Mouse (Mus musculus): ENCODE measurements at regions not wholly inside any gene's neighbourhood (a gene's known extent, or its start where the extent isn't known, plus 50 kb on each side); places are given as distances from the start of the nearest gene placed in this dataset.

GRCm38 (mm10) chr12:110047466-110048250, 231.2 kb upstream of the Dio3 start:
- H3K4me1 ChIP-seq (replicated peaks), result no peaks in the 10 kb centered on the region
- ATAC-seq (ENCODE audit: low FRiP score), result no peak
- WGBS, result 83% methylated on average over 16 of the region's 16 CpGs
- no peak overlapping the region for H3K9ac ChIP-seq
- no peak overlapping the region for H3K27ac ChIP-seq
- H3K36me3 ChIP-seq, result no peaks in the 10 kb centered on the region
- H3K4me3 ChIP-seq, result no peak overlapping the region
- H3K9me3 ChIP-seq, result no peaks in the 10 kb centered on the region
- H3K4me2 ChIP-seq, result no peak overlapping the region
- H3K27me3 ChIP-seq, result 0 out of 2 replicates have a peak, but pooled peaks cover 3% of the 10 kb centered on the region

GRCm38 (mm10) chr12:110049154-110049736, 229.6 kb upstream of the Dio3 start:
- H3K27me3 ChIP-seq, result 0 out of 2 replicates have a peak, but pooled peaks cover 3% of the 10 kb centered on the region
- no peak overlapping the region for H3K4me3 ChIP-seq
- no peaks in the 10 kb centered on the region for H3K36me3 ChIP-seq
- H3K4me2 ChIP-seq, result no peak overlapping the region
- ATAC-seq (ENCODE audit: low FRiP score), result no peak
- H3K4me1 ChIP-seq (replicated peaks), result no peaks in the 10 kb centered on the region
- WGBS, result 91% methylated on average over 10 of the region's 10 CpGs
- H3K9me3 ChIP-seq, result no peaks in the 10 kb centered on the region
- no peak overlapping the region for H3K9ac ChIP-seq
- no peak overlapping the region for H3K27ac ChIP-seq

GRCm38 (mm10) chr12:110059321-110059720, 219.5 kb upstream of the Dio3 start:
- Histone ChIP-seq H3K27me3 (no peaks in the 10 kb centered on the region), H3K4me3 (no peak overlapping the region), H3K4me1 (replicated peaks) (no peaks in the 10 kb centered on the region), H3K36me3 (no peaks in the 10 kb centered on the region), H3K9me3 (no peaks in the 10 kb centered on the region), H3K27ac (no peak overlapping the region), H3K9ac (no peak overlapping the region), H3K4me2 (no peak overlapping the region)
- WGBS, result 89% methylated on average over 5 of the region's 5 CpGs
- ATAC-seq (ENCODE audit: low FRiP score), result no peak

- no peaks in the 10 kb centered on the region for H3K27me3 ChIP-seq
- no peaks in the 10 kb centered on the region for H3K9me3 ChIP-seq
- no peak for ATAC-seq (ENCODE audit: low FRiP score)
- no peak overlapping the region for H3K4me3 ChIP-seq
- no peak overlapping the region for H3K9ac ChIP-seq
- no peak overlapping the region for H3K27ac ChIP-seq
- 89% methylated on average over 6 of the region's 6 CpGs for WGBS
- no peak overlapping the region for H3K4me2 ChIP-seq
- no peaks in the 10 kb centered on the region for H3K4me1 ChIP-seq (replicated peaks)
- H3K36me3 ChIP-seq, result no peaks in the 10 kb centered on the region
Measured at GRCm38 (mm10) chr12:110061961-110062360, 216.9 kb upstream of the Dio3 start.

- no peak overlapping the region for H3K4me3 ChIP-seq
- H3K36me3 ChIP-seq, result no peaks in the 10 kb centered on the region
- 0 out of 2 replicates have a peak, but pooled peaks cover 1% of the 10 kb centered on the region for H3K9me3 ChIP-seq
- 77% methylated on average over 8 of the region's 8 CpGs for WGBS
- H3K9ac ChIP-seq, result no peak overlapping the region
- no peak overlapping the region for H3K4me2 ChIP-seq
- ATAC-seq (ENCODE audit: low FRiP score), result no peak
- no peak overlapping the region for H3K27ac ChIP-seq
- no peaks in the 10 kb centered on the region for H3K4me1 ChIP-seq (replicated peaks)
- no peaks in the 10 kb centered on the region for H3K27me3 ChIP-seq
Measured at GRCm38 (mm10) chr12:110063013-110063412, 215.9 kb upstream of the Dio3 start.

- H3K4me3 ChIP-seq, result no peak overlapping the region
- H3K4me2 ChIP-seq, result no peak overlapping the region
- H3K9ac ChIP-seq, result no peak overlapping the region
- peaks cover 21% of the 10 kb centered on the region for H3K9me3 ChIP-seq
- ATAC-seq (ENCODE audit: low FRiP score), result no peak
- H3K36me3 ChIP-seq, result no peaks in the 10 kb centered on the region
- no peaks in the 10 kb centered on the region for H3K4me1 ChIP-seq (replicated peaks)
- no peak overlapping the region for H3K27ac ChIP-seq
- 71% methylated on average over 4 of the region's 4 CpGs for WGBS
- H3K27me3 ChIP-seq, result no peaks in the 10 kb centered on the region
Measured at GRCm38 (mm10) chr12:110066361-110066885, 212.4 kb upstream of the Dio3 start.

GRCm38 (mm10) chr12:110070506-110070905, 208.4 kb upstream of the Dio3 start:
- Histone ChIP-seq H3K27ac (no peak overlapping the region), H3K9ac (no peak overlapping the region), H3K9me3 (peaks cover 21% of the 10 kb centered on the region), H3K36me3 (no peaks in the 10 kb centered on the region), H3K4me1 (replicated peaks) (no peaks in the 10 kb centered on the region), H3K4me3 (no peak overlapping the region), H3K4me2 (no peak overlapping the region), H3K27me3 (no peaks in the 10 kb centered on the region)
- no peak for ATAC-seq (ENCODE audit: low FRiP score)
- 83% methylated on average over 6 of the region's 6 CpGs for WGBS

- no peak overlapping the region for H3K9ac ChIP-seq
- no peaks in the 10 kb centered on the region for H3K4me1 ChIP-seq (replicated peaks)
- ATAC-seq (ENCODE audit: low FRiP score), result no peak
- no peak overlapping the region for H3K27ac ChIP-seq
- H3K9me3 ChIP-seq, result peaks cover 21% of the 10 kb centered on the region
- H3K4me3 ChIP-seq, result no peak overlapping the region
- no peaks in the 10 kb centered on the region for H3K36me3 ChIP-seq
- WGBS, result 81% methylated on average over 4 of the region's 4 CpGs
- H3K27me3 ChIP-seq, result no peaks in the 10 kb centered on the region
- H3K4me2 ChIP-seq, result no peak overlapping the region
Measured at GRCm38 (mm10) chr12:110071823-110072222, 207.0 kb upstream of the Dio3 start.

- H3K27ac ChIP-seq, result no peak overlapping the region
- H3K4me1 ChIP-seq (replicated peaks), result no peaks in the 10 kb centered on the region
- H3K4me2 ChIP-seq, result no peak overlapping the region
- no peak for ATAC-seq (ENCODE audit: low FRiP score)
- peaks cover 1% of the 10 kb centered on the region; the same call in 1 of the 2 replicates for H3K9me3 ChIP-seq
- H3K27me3 ChIP-seq, result no peaks in the 10 kb centered on the region
- no peaks in the 10 kb centered on the region for H3K36me3 ChIP-seq
- H3K9ac ChIP-seq, result no peak overlapping the region
- H3K4me3 ChIP-seq, result no peak overlapping the region
- 96% methylated on average over 8 of the region's 8 CpGs for WGBS
Measured at GRCm38 (mm10) chr12:110074921-110075320, 203.9 kb upstream of the Dio3 start.

- no peaks in the 10 kb centered on the region for H3K4me1 ChIP-seq (replicated peaks)
- no peak for ATAC-seq (ENCODE audit: low FRiP score)
- 76% methylated on average over 6 of the region's 6 CpGs for WGBS
Measured at GRCm38 (mm10) chr12:110077211-110077884, 201.5 kb upstream of the Dio3 start.

GRCm38 (mm10) chr12:110078081-110078505, 200.8 kb upstream of the Dio3 start:
- ATAC-seq (ENCODE audit: low FRiP score), result no peak
- H3K4me1 ChIP-seq (replicated peaks), result no peaks in the 10 kb centered on the region
- no peak overlapping the region for H3K27ac ChIP-seq
- H3K36me3 ChIP-seq, result no peaks in the 10 kb centered on the region
- no peak overlapping the region for H3K9ac ChIP-seq
- peaks cover 9% of the 10 kb centered on the region; the same call in 1 of the 2 replicates for H3K9me3 ChIP-seq
- H3K4me3 ChIP-seq, result no peak overlapping the region
- H3K27me3 ChIP-seq, result no peaks in the 10 kb centered on the region
- no peak overlapping the region for H3K4me2 ChIP-seq
- 82% methylated on average over 13 of the region's 13 CpGs for WGBS

More at GRCm38 (mm10) chr12:110077211-110077884, 201.5 kb upstream of the Dio3 start:
- H3K27me3 ChIP-seq, result no peaks in the 10 kb centered on the region
- no peaks in the 10 kb centered on the region for H3K36me3 ChIP-seq
- peaks cover 9% of the 10 kb centered on the region; the same call in 1 of the 2 replicates for H3K9me3 ChIP-seq
- no peak overlapping the region for H3K9ac ChIP-seq
- no peak overlapping the region for H3K4me3 ChIP-seq
- H3K4me2 ChIP-seq, result no peak overlapping the region
- H3K27ac ChIP-seq, result no peak overlapping the region
